Mouse (Mus musculus) midbrain, postnatal 0 days (tissue): ENCODE results near the gene Pfas. TPM values are rescaled to one million over a fixed set of nuclear protein-coding genes. Genes with fewer than 3 reads are reported as not detected.

ENCODE experiments used
- ATAC-seq: fragments of 200-750 bp; cut with Nextera tagmentation; 2 replicates; pipeline ENCODE4 v1.8.0; 2017; ENCODE audit warnings: moderate number of reproducible peaks, mild to moderate bottlenecking, moderate TSS enrichment, moderate library complexity; ENCODE audit not compliant: low FRiP score
- DNase-seq: peaks from one replicate; pipeline ENCODE4 v3.0.0-alpha.2; 2015; ENCODE audit warnings: low spot score
- H3K27ac ChIP-seq: fragments of 300-500 bp; sonication (generic); 2 replicates; pipeline ENCODE4 v1.5.1; 2014; ENCODE audit warnings: low read depth, mild to moderate bottlenecking, low read length, mixed read lengths
- H3K27me3 ChIP-seq: fragments of 300-500 bp; sonication (generic); 2 replicates; pipeline ENCODE4 v1.6.1; 2014; ENCODE audit warnings: low read length, control low read depth, mixed read lengths; ENCODE audit not compliant: insufficient read depth
- H3K36me3 ChIP-seq: fragments of 300-500 bp; sonication (generic); 2 replicates; pipeline ENCODE4 v1.6.1; 2014; ENCODE audit warnings: low read length, control low read depth, mixed read lengths; ENCODE audit not compliant: insufficient read depth
- H3K4me1 ChIP-seq: fragments of 300-500 bp; sonication (generic); 2 replicates; pipeline ENCODE4 v1.6.1; 2014; ENCODE audit warnings: mild to moderate bottlenecking, control low read depth, antibody characterized with exemption, low read length, mixed read lengths; ENCODE audit not compliant: insufficient read depth
- H3K4me2 ChIP-seq: fragments of 300-500 bp; sonication (generic); 2 replicates; pipeline ENCODE4 v1.6.1; 2014; ENCODE audit warnings: low read depth, mild to moderate bottlenecking, low read length, mixed read lengths; ENCODE audit not compliant: poor library complexity, severe bottlenecking
- H3K4me3 ChIP-seq: fragments of 300-500 bp; sonication (generic); 2 replicates; pipeline ENCODE4 v1.5.1; 2014; ENCODE audit warnings: low read depth, mild to moderate bottlenecking, low read length, moderate library complexity
- H3K9ac ChIP-seq: fragments of 300-500 bp; sonication (generic); replicated peaks from 2 replicates; pipeline ENCODE4 v1.6.1; 2014; ENCODE audit warnings: mild to moderate bottlenecking, low read length, moderate library complexity, mixed read lengths; ENCODE audit not compliant: poor library complexity, severe bottlenecking
- H3K9me3 ChIP-seq: fragments of 300-500 bp; sonication (generic); 2 replicates; pipeline ENCODE4 v1.6.1; 2016; ENCODE audit warnings: low read length, control low read depth
- CTCF ChIP-seq: IDR thresholded peaks from 2 replicates; pipeline ENCODE4 v1.5.1; 2016; ENCODE audit warnings: antibody characterized with exemption, mild to moderate bottlenecking
- WGBS: fragments of 180-500 bp; shearing (Covaris S2); extraction: QIAGEN DNeasy Blood & Tissue Kit; methylation state at CpG from one replicate; pipeline ENCODE4 v1.1.7; 2014; 5-methylcytosine and 5-hydroxymethylcytosine counted together
- polyA plus RNA-seq: library from polyadenylated mRNA; unstranded; fragments of >200 nt; fragmentation: Nextera tagmentation; extraction: Ambion mirVana; gene quantifications from 2 replicates; pipeline ENCODE4 v1.2.1, GENCODE M21; 2015
- total RNA-seq: library from RNA; depleted of rRNA; stranded (reverse); fragments of >200 nt; gene quantifications from 2 replicates; pipeline ENCODE4 v1.2.3, GENCODE M21; 2014; rRNA removed

Pfas gene
- 28.3 and 28.7 TPM in 2 replicates for total RNA-seq
- 13.9 and 14.1 TPM in 2 replicates for polyA plus RNA-seq

- Histone ChIP-seq H3K9me3 (no peaks in the 10 kb centered on the region), H3K27ac (peak within 1 kb of the TSS; percentile 69), H3K27me3 (no peaks in the 10 kb centered on the region), H3K4me2 (peak within 1 kb of the TSS; percentile 56), H3K9ac (peak within 1 kb of the TSS; percentile 73), H3K4me1 (no peaks in the 10 kb centered on the region), H3K4me3 (peak within 1 kb of the TSS; percentile 68), H3K36me3 (no peaks in the 10 kb centered on the region; the same call in 1 of the 2 replicates)
- TF ChIP-seq CTCF: no peak
- peak; percentile 89 for ATAC-seq
- WGBS: 9% methylated on average over 38 of the region's 38 CpGs
- peak; percentile 97 for DNase-seq
Measured at GRCm38 (mm10) chr11:69008182-69009121, at the start of gene Pfas. Gene Pfas (minus strand): TSS chr11:69008460.

- H3K4me2 ChIP-seq: no peak overlapping the region
- H3K4me3 ChIP-seq: no peak overlapping the region
- no peaks in the 10 kb centered on the region for H3K9me3 ChIP-seq
- DNase-seq (no peak), ATAC-seq (no peak)
- H3K4me1 ChIP-seq: no peaks in the 10 kb centered on the region
- H3K9ac ChIP-seq: no peak overlapping the region
- no peak overlapping the region for H3K27ac ChIP-seq
- no peak for TF ChIP-seq CTCF
- H3K36me3 ChIP-seq: no peaks in the 10 kb centered on the region
- WGBS: 75% methylated on average over 3 of the region's 3 CpGs
- no peaks in the 10 kb centered on the region for H3K27me3 ChIP-seq
Measured at GRCm38 (mm10) chr11:69053848-69054247, 45.6 kb upstream of the Pfas start.

- H3K27me3 ChIP-seq: no peaks in the 10 kb centered on the region
- no peak for TF ChIP-seq CTCF
- no peak for DNase-seq
- no peaks in the 10 kb centered on the region for H3K9me3 ChIP-seq
- no peaks in the 10 kb centered on the region for H3K4me1 ChIP-seq
- no peak overlapping the region for H3K9ac ChIP-seq
- no peak for ATAC-seq
- H3K36me3 ChIP-seq: no peaks in the 10 kb centered on the region
- H3K4me2 ChIP-seq: no peak overlapping the region
- H3K27ac ChIP-seq: no peak overlapping the region
- WGBS: 92% methylated on average over 2 of the region's 2 CpGs
- no peak overlapping the region for H3K4me3 ChIP-seq
Measured at GRCm38 (mm10) chr11:69052824-69053421, 44.7 kb upstream of the Pfas start.

GRCm38 (mm10) chr11:69051771-69052170 lies 43.5 kb upstream of the Pfas start:
- Histone ChIP-seq H3K27ac (no peak overlapping the region), H3K36me3 (no peaks in the 10 kb centered on the region), H3K4me1 (no peaks in the 10 kb centered on the region), H3K4me2 (no peak overlapping the region), H3K9ac (no peak overlapping the region), H3K4me3 (no peak overlapping the region), H3K9me3 (no peaks in the 10 kb centered on the region), H3K27me3 (no peaks in the 10 kb centered on the region)
- DNase-seq: no peak
- no peak for TF ChIP-seq CTCF
- ATAC-seq: no peak
- WGBS: 61% methylated on average over 4 of the region's 4 CpGs

- H3K4me2 ChIP-seq: no peak overlapping the region
- no peak overlapping the region for H3K9ac ChIP-seq
- TF ChIP-seq CTCF: no peak
- H3K36me3 ChIP-seq: no peaks in the 10 kb centered on the region
- no peak for ATAC-seq
- H3K27ac ChIP-seq: no peak overlapping the region
- no peaks in the 10 kb centered on the region for H3K4me1 ChIP-seq
- 89% methylated on average over 8 of the region's 8 CpGs for WGBS
- H3K4me3 ChIP-seq: no peak overlapping the region
- H3K9me3 ChIP-seq: no peaks in the 10 kb centered on the region
- H3K27me3 ChIP-seq: no peaks in the 10 kb centered on the region
- DNase-seq: no peak
Measured at GRCm38 (mm10) chr11:69050748-69051147, 42.5 kb upstream of the Pfas start.

GRCm38 (mm10) chr11:69048151-69048550 lies 39.9 kb upstream of the Pfas start:
- H3K36me3 ChIP-seq: no peaks in the 10 kb centered on the region
- ATAC-seq: no peak
- H3K27ac ChIP-seq: no peak overlapping the region

More at GRCm38 (mm10) chr11:69048151-69048550, 39.9 kb upstream of the Pfas start:
- Histone ChIP-seq H3K4me1 (no peaks in the 10 kb centered on the region), H3K4me2 (no peak overlapping the region), H3K9me3 (no peaks in the 10 kb centered on the region), H3K4me3 (no peak overlapping the region), H3K9ac (no peak overlapping the region), H3K27me3 (no peaks in the 10 kb centered on the region)
- WGBS: 96% methylated on average over 14 of the region's 14 CpGs
- DNase-seq: no peak
- TF ChIP-seq CTCF: no peak
